Mouse (Mus musculus) bone marrow macrophage, adult 2 months (primary cell): ENCODE results near the gene Mdm2. TPM values are rescaled to one million over a fixed set of nuclear protein-coding genes. Genes with fewer than 3 reads are reported as not detected.
"Not testable (repeated sequence)": the region's sequence is repeated elsewhere in the genome, so short reads cannot be mapped to it uniquely, and the experiment has no call there.

ENCODE experiments used
- H3K27ac ChIP-seq: 2 replicates; pipeline ENCODE4 v1.5.1; 2012; ENCODE audit warnings: low read depth, low read length; ENCODE audit not compliant: insufficient read depth
- H3K4me1 ChIP-seq: 2 replicates; pipeline ENCODE4 v1.6.1; 2012; ENCODE audit warnings: low read length; ENCODE audit not compliant: control insufficient read depth, insufficient read depth
- H3K4me3 ChIP-seq: 2 replicates; pipeline ENCODE4 v1.5.1; 2012; ENCODE audit warnings: mild to moderate bottlenecking, low read length, moderate library complexity; ENCODE audit not compliant: insufficient read depth
- CTCF ChIP-seq: IDR thresholded peaks from 2 replicates; pipeline ENCODE4 v1.5.1; 2012; ENCODE audit warnings: low read depth, mild to moderate bottlenecking, low read length, moderate library complexity
- POLR2A ChIP-seq: IDR thresholded peaks from 2 replicates; pipeline ENCODE4 v1.6.1; 2012; ENCODE audit warnings: mild to moderate bottlenecking, low read depth, low read length, borderline replicate concordance
- polyA plus RNA-seq: library from polyadenylated mRNA; stranded (reverse); fragments of >200 nt; gene quantifications from 2 replicates; pipeline ENCODE4 v1.2.4, GENCODE M21; 2012; ENCODE audit not compliant: missing spikeins, insufficient read depth, insufficient read length

Gene Mdm2
- polyA plus RNA-seq: 94.2 and 95.5 TPM in 2 replicates

- H3K27ac ChIP-seq: peak within 1 kb of the TSS; percentile 100
- H3K4me1 ChIP-seq: peaks cover 26% of the 10 kb centered on the region
- TF ChIP-seq CTCF (peak; percentile 17; the same call in 1 of the 2 replicates), POLR2A (no peak)
- H3K4me3 ChIP-seq: peak within 1 kb of the TSS; percentile 96
Observed at GRCm38 (mm10) chr10:117710604-117711141, at the start of gene Mdm2. TSS of gene Mdm2 (minus strand) at chr10:117710758.

GRCm38 (mm10) chr10:117759844-117760630, 49.5 kb upstream of the Mdm2 start:
- Histone ChIP-seq H3K4me1 (peaks cover 9% of the 10 kb centered on the region), H3K4me3 (no peak overlapping the region), H3K27ac (no peak overlapping the region)
- TF ChIP-seq POLR2A (no peak), CTCF (no peak)

GRCm38 (mm10) chr10:117758749-117759727, 48.5 kb upstream of the Mdm2 start:
- TF ChIP-seq POLR2A (no peak), CTCF (no peak)

GRCm38 (mm10) chr10:117758344-117758743, 47.8 kb upstream of the Mdm2 start:
- H3K4me1 ChIP-seq: peaks cover 14% of the 10 kb centered on the region
- H3K27ac ChIP-seq, H3K4me3 ChIP-seq: not testable (repeated sequence)

More at GRCm38 (mm10) chr10:117758749-117759727, 48.5 kb upstream of the Mdm2 start:
- peaks cover 14% of the 10 kb centered on the region for H3K4me1 ChIP-seq
- no peak overlapping the region for H3K4me3 ChIP-seq
- no peak overlapping the region for H3K27ac ChIP-seq

GRCm38 (mm10) chr10:117757796-117758342, 47.3 kb upstream of the Mdm2 start:
- H3K27ac ChIP-seq: no peak overlapping the region
- peaks cover 14% of the 10 kb centered on the region for H3K4me1 ChIP-seq
- H3K4me3 ChIP-seq: no peak overlapping the region
- TF ChIP-seq POLR2A (no peak), CTCF (no peak)

- Histone ChIP-seq H3K4me1 (peaks cover 14% of the 10 kb centered on the region), H3K4me3 (no peak overlapping the region), H3K27ac (no peak overlapping the region)
- TF ChIP-seq CTCF: no peak
- TF ChIP-seq POLR2A: no peak
Observed at GRCm38 (mm10) chr10:117757259-117757658, 46.7 kb upstream of the Mdm2 start.

GRCm38 (mm10) chr10:117756784-117757183, 46.2 kb upstream of the Mdm2 start:
- H3K4me3 ChIP-seq: no peak overlapping the region
- H3K27ac ChIP-seq: no peak overlapping the region
- TF ChIP-seq POLR2A (no peak), CTCF (no peak)
- H3K4me1 ChIP-seq: peaks cover 14% of the 10 kb centered on the region

GRCm38 (mm10) chr10:117755799-117756467, 45.4 kb upstream of the Mdm2 start:
- TF ChIP-seq CTCF (no peak), POLR2A (no peak)
- peak overlapping the region; percentile 71 for H3K27ac ChIP-seq
- H3K4me3 ChIP-seq: no peak overlapping the region
- peaks cover 14% of the 10 kb centered on the region for H3K4me1 ChIP-seq
